Mouse (Mus musculus): ENCODE data around the gene Gm4981.
A peak's percentile ranks its signal among the peaks of the same experiment; 100 is the strongest.
"Not testable (repeated sequence)": the region's sequence is repeated elsewhere in the genome, so short reads cannot be mapped to it uniquely, and the experiment has no call there.

Gm4981 gene

GRCm38 (mm10) chr10:58223161-58223560 is 13.3 kb downstream of the Gm4981 start:
- not testable (repeated sequence) for DNase-seq (ENCODE audit: low spot score in 2 of 2)

DNA sequence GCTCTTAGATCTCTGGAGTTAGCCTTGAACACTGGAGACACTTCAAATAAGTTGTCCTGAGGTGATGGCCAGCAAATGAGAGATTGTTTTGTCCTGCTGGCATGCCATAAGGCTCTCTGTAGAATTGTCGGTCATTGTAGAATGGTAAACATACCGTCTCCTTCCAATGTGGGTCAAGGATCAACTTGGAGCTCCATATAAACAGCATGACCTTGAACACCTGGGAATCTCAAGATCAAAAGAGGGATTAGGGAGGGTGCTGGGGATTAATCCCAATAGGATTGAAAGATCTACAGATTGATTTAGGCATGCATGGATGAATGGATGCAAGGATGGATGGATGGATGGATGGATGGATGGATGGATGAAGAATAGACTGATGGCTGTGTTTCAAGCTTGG is 14.9 kb downstream of the Gm4981 start:
- peak in 1 of 2 experiments; percentile 45 for DNase-seq (ENCODE audit: low spot score in 2 of 2)

DNA sequence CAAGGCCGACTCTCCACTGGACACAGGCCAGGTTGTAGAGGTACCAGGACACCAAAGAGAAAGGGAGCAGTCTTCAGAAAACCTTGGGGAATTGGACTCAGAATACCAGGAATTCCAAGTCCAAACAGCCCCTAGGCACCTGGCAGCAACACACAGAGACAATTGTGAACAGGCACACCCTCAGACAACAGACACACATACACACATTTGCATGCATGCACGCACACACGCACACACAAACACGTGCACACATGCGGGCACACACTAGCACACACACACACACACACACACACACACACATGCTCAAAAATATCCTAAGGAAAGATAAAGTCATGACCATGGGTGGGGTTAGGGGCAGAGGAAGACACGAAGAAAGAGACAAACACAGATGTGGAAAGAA is 15.8 kb downstream of the Gm4981 start:
- peak in 1 of 2 experiments; percentile 63 for DNase-seq (ENCODE audit: low spot score in 2 of 2)

DNA sequence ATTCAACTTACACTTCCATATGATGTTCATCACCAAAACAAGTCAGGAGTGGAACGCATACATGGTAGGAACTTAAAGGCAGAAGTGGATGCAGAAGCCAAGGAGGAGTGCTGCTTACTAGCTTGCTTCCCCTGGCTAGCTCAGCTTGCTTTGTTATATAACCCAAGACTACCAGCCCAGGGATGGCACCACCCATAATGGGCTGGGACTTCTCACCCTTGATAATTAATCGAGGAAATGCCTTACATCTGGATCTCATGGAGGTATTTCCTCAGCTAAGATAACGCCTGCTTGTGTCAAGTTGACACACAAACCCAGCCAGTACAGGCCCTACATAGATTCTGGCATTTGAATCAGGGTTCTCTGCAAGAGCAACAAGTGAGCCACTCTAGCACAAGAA is 19.1 kb downstream of the Gm4981 start:
- no peak for DNase-seq (ENCODE audit: low spot score in 2 of 2)

DNA sequence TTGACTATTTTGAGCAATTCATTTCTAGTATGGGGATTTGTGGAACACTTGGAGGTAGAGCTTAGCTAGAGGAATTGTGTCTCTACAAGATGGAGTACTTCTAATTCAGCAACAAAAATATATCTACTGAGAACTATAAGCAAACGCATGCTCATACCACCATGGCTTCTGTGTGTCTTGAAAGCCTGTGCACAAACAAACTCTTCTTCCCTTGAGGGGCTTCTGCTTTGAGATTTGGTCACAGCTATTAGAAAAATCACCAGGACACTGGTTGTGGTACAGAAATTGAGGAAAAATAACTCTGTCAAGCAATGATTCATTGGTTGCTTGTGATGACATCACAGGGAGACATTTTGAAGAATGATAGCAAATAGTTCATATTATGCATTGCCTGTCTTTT is 21.1 kb downstream of the Gm4981 start:
- DNase-seq (ENCODE audit: low spot score in 2 of 2) = no peak

- no peak for DNase-seq (ENCODE audit: low spot score in 2 of 2)
Observed at GRCm38 (mm10) chr10:58214934-58215333, 21.6 kb downstream of the Gm4981 start.

- no peak for DNase-seq (ENCODE audit: low spot score in 2 of 2)
Observed at GRCm38 (mm10) chr10:58214497-58214896, 22.0 kb downstream of the Gm4981 start.

- no peak for DNase-seq (ENCODE audit: low spot score in 2 of 2)
Observed at GRCm38 (mm10) chr10:58212230-58212629, 24.3 kb downstream of the Gm4981 start.

DNA sequence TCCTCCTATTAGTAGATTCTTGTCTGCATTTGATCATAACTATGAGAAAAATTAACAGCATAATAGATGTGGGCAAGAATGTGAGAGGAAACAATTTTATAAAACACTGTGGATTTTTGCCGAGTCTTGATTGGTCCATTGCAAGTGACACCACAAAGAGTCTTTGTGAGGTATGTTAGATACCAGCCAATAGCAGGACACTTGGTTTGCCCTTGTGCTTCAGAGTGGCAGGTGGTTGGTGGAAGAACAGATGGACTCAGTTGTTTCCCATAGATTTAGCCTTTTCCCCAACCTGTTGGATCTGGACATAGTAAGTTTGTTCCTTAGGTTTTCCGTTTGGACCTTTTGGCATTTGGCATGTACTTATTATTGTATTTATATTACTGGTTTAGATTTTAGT is 25.3 kb downstream of the Gm4981 start:
- no peak for DNase-seq (ENCODE audit: low spot score in 2 of 2)

DNA sequence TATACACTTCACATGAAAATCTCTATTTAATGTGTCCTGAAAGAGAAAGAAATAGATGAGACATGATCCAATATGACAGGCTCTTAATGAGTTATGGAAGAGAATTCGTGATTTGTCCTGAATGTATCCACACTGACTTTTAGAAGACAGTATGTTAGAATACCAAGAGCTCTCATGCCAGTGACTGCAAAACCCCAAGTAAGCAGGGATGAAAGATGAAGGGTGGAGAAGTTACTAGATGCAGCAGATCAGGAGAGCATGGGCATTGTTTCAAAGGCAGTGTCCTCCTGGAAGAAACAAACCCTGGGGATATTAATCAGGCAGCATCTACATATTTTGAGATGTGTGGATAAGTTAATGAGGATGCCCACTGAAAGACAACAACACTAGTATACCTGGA is 26.0 kb downstream of the Gm4981 start:
- DNase-seq (ENCODE audit: low spot score in 2 of 2) = no peak

GRCm38 (mm10) chr10:58209710-58210467 is 26.6 kb downstream of the Gm4981 start:
- DNase-seq (ENCODE audit: low spot score in 2 of 2) = no peak

DNA sequence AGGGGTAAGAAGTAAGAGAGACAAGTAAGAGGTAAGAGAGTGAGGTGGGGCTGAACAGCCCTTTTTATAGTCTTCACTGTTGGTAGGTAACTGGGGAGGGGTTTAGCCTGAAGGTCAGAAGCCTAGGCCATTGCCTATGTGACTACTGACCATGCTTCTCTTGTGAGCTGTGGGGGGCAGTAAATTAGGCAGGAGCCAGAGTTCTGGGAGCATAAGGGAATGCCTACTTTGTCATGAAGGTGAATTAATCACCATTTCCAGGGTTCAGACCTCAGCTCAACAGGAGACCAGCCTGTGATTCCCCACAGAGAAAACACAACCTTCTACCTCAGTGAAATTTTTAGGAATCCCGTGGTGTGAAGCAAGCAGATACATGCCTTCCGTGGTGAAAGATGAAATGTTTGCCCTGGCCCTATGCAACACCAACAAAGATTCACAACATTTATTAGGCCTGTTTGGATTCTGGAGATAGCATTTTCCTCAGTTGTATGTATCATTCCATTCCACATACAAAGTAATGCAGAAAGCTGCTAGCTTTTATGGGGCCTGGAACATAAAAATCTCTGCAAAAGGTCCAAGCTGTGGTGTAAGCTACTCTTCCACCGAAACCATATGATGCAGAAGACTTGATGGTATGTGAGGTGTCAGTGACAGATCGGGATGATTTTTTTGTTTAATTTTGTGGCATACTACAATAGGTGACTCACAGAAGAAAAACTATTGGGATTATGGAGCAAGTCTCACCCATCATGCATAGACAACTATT is 29.7 kb downstream of the Gm4981 start:
- no peak for DNase-seq (ENCODE audit: low spot score in 2 of 2)

GRCm38 (mm10) chr10:58205986-58206385 is 30.5 kb downstream of the Gm4981 start:
- DNase-seq (ENCODE audit: low spot score in 2 of 2) = no peak

Data from spleen, postnatal 10 days (tissue).